Mouse (Mus musculus): ENCODE data around the gene Catsper2.

Gene Catsper2

DNA sequence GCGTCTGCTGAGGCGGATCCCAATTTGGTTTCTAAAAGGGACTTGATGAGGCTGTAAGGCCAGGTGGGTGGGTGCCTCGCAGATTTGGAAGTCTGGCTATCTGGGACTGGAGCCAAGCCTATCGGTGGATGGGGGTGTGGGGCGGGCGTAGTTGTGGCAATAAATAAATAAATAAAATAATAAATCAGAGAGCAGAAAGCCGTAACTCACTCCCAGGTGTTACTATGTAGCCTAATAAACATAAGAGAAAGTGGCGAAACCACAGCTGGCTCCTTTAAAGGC is 29.4 kb upstream of the Catsper2 start:
- POLR2A ChIA-PET = interaction anchor here in 3 of 4 experiments (0.6 to 3.4 kb wide), 21 partner anchors 8 to 513 kb away, joined by 3 to 23 read pairs (median 4); partner anchors contain the start of genes Hypk (in 3 of the 3), Catsper2 (in 2 of the 3), Mfap1b (in 2 of the 3) and Pdia3 (in 2 of the 3)
- CTCF ChIA-PET = interaction anchor here in 3 of 4 experiments (0.5 to 1.0 kb wide), 3 partner anchors 30 to 265 kb away, joined by 4 to 5 read pairs (median 4); partner anchors contain the start of genes Catsper2 (in 1 of the 3) and Pdia3 (in 1 of the 3)

DNA sequence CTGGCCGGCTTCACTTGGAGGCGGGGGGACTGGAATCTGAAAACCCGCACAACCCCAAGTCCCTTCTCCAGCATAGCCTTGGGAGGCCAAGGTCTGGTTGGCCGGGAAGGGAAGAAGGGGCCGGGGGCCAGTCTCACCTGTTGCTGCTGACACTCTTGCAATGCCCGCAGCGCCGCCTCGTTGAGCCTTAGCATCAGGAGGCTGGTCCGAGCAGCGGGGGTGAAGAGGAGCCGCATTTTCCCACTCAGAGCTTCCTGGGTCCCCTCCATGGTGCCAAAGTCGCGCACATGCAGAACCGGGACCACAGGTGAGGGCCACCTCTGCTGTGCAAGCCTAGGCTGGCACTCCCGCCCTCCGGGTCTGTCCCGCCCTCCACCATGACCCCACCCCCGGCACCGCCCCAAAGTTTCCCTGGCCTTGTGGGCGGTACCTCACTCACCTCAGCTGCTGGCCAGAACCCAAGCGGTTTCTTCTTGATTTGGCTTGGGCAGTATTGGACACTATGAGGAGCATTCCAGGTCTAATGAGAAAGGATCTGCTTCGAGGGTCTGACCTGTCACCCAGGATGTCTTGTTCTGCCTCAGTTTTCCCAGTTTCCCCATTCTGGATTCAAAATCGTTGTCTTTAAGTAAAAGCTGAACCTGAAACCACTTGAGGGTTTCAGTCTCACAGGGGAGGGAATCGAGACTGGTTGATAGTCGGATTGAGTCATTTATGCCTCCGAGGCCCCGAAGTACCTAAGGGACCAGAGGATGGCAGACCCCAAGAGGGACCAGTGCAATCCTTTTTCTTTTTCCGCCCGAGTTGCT is 28.9 kb upstream of the Catsper2 start:
- CTCF ChIA-PET = interaction anchor here in 3 of 4 experiments (0.5 to 1.4 kb wide), 6 partner anchors 15 to 266 kb away, joined by 3 to 7 read pairs (median 4); partner anchors contain the start of genes Catsper2 (in 1 of the 3) and Pdia3 (in 1 of the 3)
- POLR2A ChIA-PET = interaction anchor here in 3 of 4 experiments (0.8 to 5.9 kb wide), 32 partner anchors 8 to 513 kb away, joined by 3 to 26 read pairs (median 4); partner anchors contain the start of genes Catsper2 (in 3 of the 3), Hypk (in 3 of the 3), Pdia3 (in 3 of the 3) and Mfap1b (in 2 of the 3)

- ChIA-PET POLR2A (interaction anchor here in 3 of 4 experiments (0.7 to 5.9 kb wide), 22 partner anchors 9 to 72 kb away, joined by 3 to 26 read pairs (median 4); partner anchors contain the start of genes Catsper2 (in 3 of the 3), Pdia3 (in 3 of the 3), Hypk (in 2 of the 3) and Serinc4 (in 2 of the 3)), CTCF (interaction anchor here in 2 of 4 experiments (0.5 to 1.4 kb wide), 4 partner anchors 15 to 631 kb away, joined by 3 to 7 read pairs (median 4); partner anchors contain the start of genes Catsper2 (in 1 of the 2) and Pdia3 (in 1 of the 2))
Observed at GRCm38 (mm10) chr2:121441800-121442199, 28.2 kb upstream of the Catsper2 start.

DNA sequence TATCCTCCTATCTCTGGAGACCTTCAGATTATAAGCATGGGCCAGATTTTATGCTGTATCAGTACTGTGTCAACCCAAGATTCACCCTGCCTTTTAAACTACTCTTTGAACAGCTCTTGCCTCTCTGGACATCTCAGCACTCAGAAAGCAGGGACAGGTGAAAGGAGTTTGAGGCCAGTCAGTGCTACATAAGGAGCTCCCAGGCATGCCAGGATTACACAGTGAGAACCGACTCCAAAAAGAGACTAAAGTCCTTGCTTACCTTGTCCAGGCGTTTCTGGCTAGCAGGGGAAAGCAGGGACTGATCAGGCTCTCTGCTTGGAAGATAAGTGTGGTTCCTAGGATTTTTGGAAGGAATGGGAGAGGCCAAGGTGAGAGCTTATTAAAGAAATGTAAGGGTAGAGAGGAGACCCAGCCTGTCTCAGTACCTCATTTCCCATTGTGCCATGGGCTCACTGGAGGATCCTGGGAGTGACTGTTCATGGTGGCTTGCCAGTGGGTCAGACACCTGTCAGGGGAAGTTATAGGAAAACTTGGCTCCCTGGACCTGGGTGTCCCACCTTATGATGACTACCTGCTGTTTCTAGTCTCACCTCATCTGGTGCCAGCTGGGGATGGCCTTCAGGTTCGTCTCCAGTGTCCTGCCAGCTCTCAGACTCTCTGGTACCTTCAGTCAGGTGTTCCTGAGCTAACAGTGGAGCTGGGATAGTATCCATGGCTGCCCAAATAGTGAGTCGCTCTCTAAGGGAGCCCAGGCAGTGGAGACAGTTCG is 27.4 kb upstream of the Catsper2 start:
- POLR2A ChIA-PET = interaction anchor here in 3 of 4 experiments (0.5 to 5.9 kb wide), 22 partner anchors 8 to 143 kb away, joined by 3 to 26 read pairs (median 7); partner anchors contain the start of genes Catsper2 (in 2 of the 3), Hypk (in 2 of the 3), Pdia3 (in 2 of the 3) and Serf2 (in 2 of the 3)
- CTCF ChIA-PET = interaction anchor here in 2 of 4 experiments (0.5 to 1.4 kb wide), 5 partner anchors 14 to 632 kb away, joined by 3 to 7 read pairs (median 3); no protein-coding TSS in a partner anchor

GRCm38 (mm10) chr2:121439746-121440145 is 26.2 kb upstream of the Catsper2 start:
- ChIA-PET CTCF (no interaction called here), POLR2A (interaction anchor here (0.8 to 5.9 kb wide), 12 partner anchors 8 to 33 kb away, joined by 3 to 26 read pairs (median 11); partner anchors contain the start of genes Serf2 (in 3 of the 4), Catsper2 (in 2 of the 4), Pdia3 (in 2 of the 4) and Serinc4 (in 1 of the 4))

DNA sequence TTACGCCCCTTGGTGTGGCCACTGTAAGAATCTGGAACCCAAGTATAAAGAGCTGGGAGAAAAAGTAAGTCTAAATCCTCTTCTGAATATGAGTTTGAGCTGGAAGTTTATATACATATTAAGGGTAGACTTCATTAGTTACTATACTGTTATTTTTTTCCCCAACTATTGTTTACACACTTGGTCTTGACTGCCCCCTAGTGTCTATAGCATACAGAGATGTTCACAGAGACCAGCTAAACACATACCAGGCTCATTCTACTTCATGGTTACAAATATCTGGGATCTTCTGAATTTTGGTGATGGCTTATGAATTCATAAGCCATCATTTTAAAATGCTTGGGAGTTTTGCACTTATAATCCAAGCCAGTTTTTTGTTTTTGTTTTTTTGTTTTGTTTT is 21.3 kb upstream of the Catsper2 start:
- ChIA-PET POLR2A (interaction anchor here in 3 of 4 experiments (0.5 to 4.4 kb wide), 25 partner anchors 8 to 826 kb away, joined by 3 to 48 read pairs (median 4); partner anchors contain the start of genes Catsper2 (in 3 of the 3), Pdia3 (in 3 of the 3), Serf2 (in 3 of the 3) and Hypk (in 2 of the 3)), CTCF (interaction anchor here (0.5 to 1.5 kb wide), 16 partner anchors 10 to 372 kb away, joined by 3 to 6 read pairs (median 3); partner anchors contain the start of genes Catsper2 (in 2 of the 4), Pdia3 (in 2 of the 4), Serf2 (in 2 of the 4) and Ell3 (in 1 of the 4))

DNA sequence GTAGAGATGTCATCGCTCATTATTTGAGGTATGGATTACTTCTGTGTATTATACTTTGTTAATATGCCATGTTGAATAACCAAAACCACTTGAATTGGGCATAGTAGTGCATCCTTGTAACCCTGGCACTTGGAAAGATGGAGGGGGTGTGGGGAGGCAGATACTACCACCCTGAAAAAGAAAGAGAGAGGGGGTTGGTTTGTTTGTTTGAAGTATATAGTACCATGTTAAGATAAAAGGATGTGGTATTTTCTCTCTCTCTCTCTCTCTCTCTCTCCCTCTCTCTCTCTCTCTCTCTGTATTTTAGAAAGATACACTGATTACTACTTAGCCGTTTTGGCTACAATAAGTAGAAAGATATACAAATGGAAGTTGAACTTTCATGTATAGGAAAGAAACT is 12.3 kb upstream of the Catsper2 start:
- ChIA-PET POLR2A (interaction anchor here in 1 of 4 experiments (1.0 to 3.3 kb wide), 3 partner anchors 13 to 86 kb away, joined by 3 to 19 read pairs (median 11); partner anchors contain the start of gene Serf2), CTCF (no interaction called here)

DNA sequence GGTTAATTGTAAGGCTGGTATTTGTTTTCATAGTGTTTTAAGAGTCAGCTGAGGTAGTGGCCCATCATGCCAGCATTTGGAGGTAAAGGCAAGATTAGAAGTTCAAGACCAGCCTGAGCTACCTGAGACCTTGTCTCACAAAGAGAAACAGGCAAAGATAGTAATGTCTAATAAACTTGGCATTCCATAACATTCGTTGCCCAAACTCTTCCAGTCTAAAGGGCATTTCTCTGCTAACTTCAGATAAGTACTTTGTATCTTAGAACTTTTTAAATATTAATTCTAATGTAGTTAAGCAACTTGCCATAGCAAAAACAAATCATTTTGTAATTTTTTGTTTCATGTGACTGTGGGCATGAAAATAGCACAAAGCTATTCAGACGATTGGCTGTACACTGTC is 9.6 kb upstream of the Catsper2 start:
- ChIA-PET POLR2A (interaction anchor here in 3 of 4 experiments (0.7 to 3.6 kb wide), 10 partner anchors 9 to 25 kb away, joined by 3 to 39 read pairs (median 5); partner anchors contain the start of genes Catsper2 (in 3 of the 3), Pdia3 (in 3 of the 3) and Serf2 (in 1 of the 3)), CTCF (interaction anchor here in 2 of 4 experiments (1.2 to 1.6 kb wide), 2 partner anchors 12 kb away, joined by 3 read pairs; no protein-coding TSS in a partner anchor)

GRCm38 (mm10) chr2:121418476-121418875 is 4.9 kb upstream of the Catsper2 start:
- POLR2A ChIA-PET = interaction anchor here in 3 of 4 experiments (0.5 to 5.0 kb wide), 16 partner anchors 9 to 196 kb away, joined by 3 to 48 read pairs (median 4); partner anchors contain the start of genes Serf2 (in 3 of the 3), Hypk (in 1 of the 3) and Serinc4 (in 1 of the 3)
- CTCF ChIA-PET = interaction anchor here in 1 of 4 experiments (0.6 to 1.2 kb wide), 2 partner anchors 8 to 16 kb away, joined by 3 to 4 read pairs; no protein-coding TSS in a partner anchor

- POLR2A ChIA-PET = interaction anchor here in 2 of 4 experiments (0.7 to 6.8 kb wide), 17 partner anchors 8 to 93 kb away, joined by 3 to 90 read pairs (median 5); partner anchors contain the start of genes Mfap1b (in 2 of the 2) and Serf2 (in 2 of the 2)
- CTCF ChIA-PET = interaction anchor here in 1 of 4 experiments (0.6 kb wide), 1 partner anchor 1724 kb away, joined by 3 read pairs; no protein-coding TSS in a partner anchor
Observed at GRCm38 (mm10) chr2:121416356-121416755, 2.8 kb upstream of the Catsper2 start.

GRCm38 (mm10) chr2:121415591-121415990 is 2.0 kb upstream of the Catsper2 start:
- POLR2A ChIA-PET = interaction anchor here in 3 of 4 experiments (0.7 to 6.8 kb wide), 15 partner anchors 8 to 805 kb away, joined by 3 to 90 read pairs (median 5); partner anchors contain the start of genes Serf2 (in 2 of the 3) and Mfap1b (in 1 of the 3)
- CTCF ChIA-PET = no interaction called here

DNA sequence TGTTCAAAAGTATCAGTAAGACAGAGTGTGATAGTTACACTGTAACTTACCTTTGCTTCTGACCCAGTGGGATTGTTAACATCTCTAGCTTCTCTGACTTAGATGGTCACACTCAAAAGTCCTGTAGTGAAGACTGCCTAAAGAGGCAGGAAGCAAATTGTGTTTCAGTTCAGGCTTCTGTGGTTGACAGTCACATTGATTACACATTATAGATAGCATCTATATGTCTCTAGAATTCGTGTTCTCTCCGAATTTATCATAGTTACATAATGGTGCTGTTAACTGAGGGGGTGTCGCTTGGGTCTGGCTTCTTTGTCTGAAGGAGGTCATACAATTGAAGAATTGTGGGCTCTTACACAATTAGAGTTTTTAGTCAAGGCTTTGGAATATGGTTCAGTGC is 1.5 kb upstream of the Catsper2 start:
- ChIA-PET POLR2A (interaction anchor here in 3 of 4 experiments (0.6 to 6.8 kb wide), 23 partner anchors 8 to 601 kb away, joined by 3 to 90 read pairs (median 4); partner anchors contain the start of genes Adal (in 1 of the 3), Hypk (in 1 of the 3), Lcmt2 (in 1 of the 3) and Map1a (in 1 of the 3)), CTCF (interaction anchor here in 3 of 4 experiments (0.5 to 0.7 kb wide), 3 partner anchors 77 to 194 kb away, joined by 3 to 4 read pairs (median 3); no protein-coding TSS in a partner anchor)

DNA sequence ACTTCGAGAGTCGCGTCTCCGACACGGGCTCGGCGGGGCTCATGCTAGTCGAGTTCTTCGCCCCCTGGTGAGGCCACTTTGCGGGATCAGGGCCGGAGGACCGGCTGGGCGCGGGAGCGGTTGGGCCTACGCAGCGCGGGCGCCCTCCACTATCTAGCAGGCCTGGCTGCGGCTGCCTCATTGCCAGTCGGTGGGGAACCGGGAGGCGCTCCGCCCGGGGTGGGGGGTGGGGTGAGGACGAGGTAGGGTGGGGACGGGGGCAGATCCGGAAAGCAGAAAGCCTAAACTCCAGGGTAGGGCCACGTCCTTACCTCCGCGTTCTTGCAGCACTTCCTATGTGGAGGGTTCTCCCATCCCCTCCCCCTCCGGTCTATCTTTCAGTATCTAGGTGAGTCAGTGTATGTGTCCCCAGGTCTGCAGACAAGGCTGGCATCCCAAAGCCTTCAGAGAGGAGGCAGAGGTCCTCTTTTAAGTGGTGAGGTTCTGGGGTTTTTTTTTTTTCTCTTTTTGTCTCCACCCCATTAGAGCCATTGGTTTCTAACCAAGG is 620 bp upstream of the Catsper2 start:
- ChIA-PET POLR2A (interaction anchor here (0.6 to 6.8 kb wide), 84 partner anchors 7 to 613 kb away, joined by 3 to 90 read pairs (median 5); partner anchors contain the start of genes Serf2 (in 3 of the 4), Adal (in 2 of the 4), Hypk (in 2 of the 4) and Lcmt2 (in 2 of the 4)), CTCF (interaction anchor here in 3 of 4 experiments (0.6 to 2.0 kb wide), 8 partner anchors 18 to 194 kb away, joined by 3 to 7 read pairs (median 5); partner anchors contain the start of gene Serf2 (in 2 of the 3))

- ChIA-PET POLR2A (interaction anchor here (0.5 to 6.8 kb wide), 98 partner anchors 8 to 1259 kb away, joined by 3 to 90 read pairs (median 5); partner anchors contain the start of genes Adal (in 3 of the 4), Lcmt2 (in 3 of the 4), Map1a (in 3 of the 4) and Serf2 (in 3 of the 4)), CTCF (interaction anchor here (0.6 to 2.0 kb wide), 12 partner anchors 16 to 934 kb away, joined by 3 to 7 read pairs (median 5); partner anchors contain the start of genes Serf2 (in 2 of the 4) and Ckmt1 (in 1 of the 4))
Observed at GRCm38 (mm10) chr2:121412843-121413386, 677 bp downstream of the Catsper2 start.

DNA sequence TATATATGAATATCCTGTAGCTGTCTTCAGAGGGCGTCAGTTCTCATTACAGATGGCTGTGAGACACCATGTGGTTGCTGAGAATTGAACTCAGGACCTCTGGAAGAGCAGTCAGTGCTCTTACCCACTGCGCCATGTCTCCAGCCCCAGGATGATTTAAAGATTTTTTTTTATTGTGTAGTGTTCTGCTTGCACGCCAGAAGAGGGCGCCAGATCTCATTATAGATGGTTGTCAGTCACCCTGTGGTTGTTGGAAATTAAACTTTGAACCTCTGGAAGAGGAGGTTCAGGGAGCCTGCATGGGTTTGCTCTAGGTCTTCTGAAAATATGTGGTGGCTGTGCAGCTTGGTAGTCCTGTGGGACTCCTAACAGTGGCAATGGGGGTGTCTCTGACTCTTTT is 5.4 kb downstream of the Catsper2 start:
- ChIA-PET CTCF (interaction anchor here (0.6 to 2.0 kb wide), 6 partner anchors 12 to 691 kb away, joined by 3 to 8 read pairs (median 4); no protein-coding TSS in a partner anchor), POLR2A (interaction anchor here in 1 of 4 experiments (0.8 to 1.1 kb wide), 4 partner anchors 8 to 20 kb away, joined by 3 to 4 read pairs (median 4); no protein-coding TSS in a partner anchor)

Data from embryonic stem cell, embryonic (primary cell).